Mouse (Mus musculus): ENCODE measurements at regions not wholly inside any gene's neighbourhood (a gene's known extent, or its start where the extent isn't known, plus 50 kb on each side); places are given as distances from the start of the nearest gene placed in this dataset.

- TF ChIP-seq CTCF (IDR thresholded peaks at IDR 0.05; ENCODE audit: low read depth, low read length) = no peak
- no peak for TF ChIP-seq POLR2A (IDR thresholded peaks at IDR 0.05; ENCODE audit: extremely low read depth, insufficient read depth, low read length)
Observed at GRCm38 (mm10) chr10:126182386-126182785, 216.4 kb downstream of the Lrig3 start.
